Mouse (Mus musculus) WW6 (cell line): ENCODE measurements around the gene Jakmip3.
A peak's percentile ranks its signal among the peaks of the same experiment; 100 is the strongest.

Source experiments
- DNase-seq: peaks from one replicate; pipeline ENCODE4 v3.0.0-alpha.2; 2013; ENCODE audit warnings: low read depth, low spot score

Jakmip3 gene

DNA sequence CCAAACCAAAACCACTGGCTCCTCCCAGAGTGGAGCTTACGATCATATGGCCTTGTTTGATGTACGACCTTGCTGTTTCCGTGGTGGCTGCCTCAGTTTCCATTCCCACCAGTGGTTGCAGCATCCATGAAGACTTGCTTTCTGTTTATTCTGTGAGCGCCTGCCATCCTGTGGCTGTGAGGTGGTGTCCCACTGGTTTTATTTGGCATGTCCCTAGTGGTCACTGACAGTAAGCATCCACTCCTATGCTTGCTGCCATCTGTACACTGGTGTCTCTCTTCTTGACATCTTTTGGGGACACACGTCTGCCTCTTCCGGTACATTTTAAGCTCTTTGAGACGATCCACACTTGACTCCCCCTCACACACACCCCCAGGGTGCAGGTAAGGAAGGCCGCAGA, 7.2 kb downstream of the Jakmip3 start:
- no peak for DNase-seq

DNA sequence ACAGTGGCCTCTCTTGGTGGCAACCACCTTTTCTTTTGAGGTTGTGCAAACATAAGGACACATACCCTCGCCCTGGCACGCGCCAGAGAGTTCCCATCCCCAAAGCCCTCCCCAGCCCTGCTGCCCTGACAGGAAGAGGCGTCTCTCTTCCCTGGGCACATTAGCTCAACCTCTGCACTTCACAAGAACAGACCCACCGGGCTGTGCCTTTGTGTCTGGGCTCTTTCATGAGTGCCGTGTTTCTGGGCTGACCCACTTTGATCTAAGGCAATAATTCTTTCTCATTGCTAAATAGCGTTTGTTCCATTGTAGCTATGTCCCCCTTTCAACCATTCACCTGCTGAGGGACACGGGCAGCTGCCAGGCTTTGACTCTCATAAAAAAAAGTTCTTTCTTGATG, 7.8 kb downstream of the Jakmip3 start:
- no peak for DNase-seq

GRCm38 (mm10) chr7:138955787-138956186, 15.3 kb downstream of the Jakmip3 start:
- DNase-seq, result no peak

GRCm38 (mm10) chr7:138957106-138957505, 16.6 kb downstream of the Jakmip3 start:
- DNase-seq, result no peak

- DNase-seq, result no peak
Observed at GRCm38 (mm10) chr7:138959747-138960146, 19.2 kb downstream of the Jakmip3 start.

- no peak for DNase-seq
Observed at GRCm38 (mm10) chr7:138963756-138964155, 23.2 kb downstream of the Jakmip3 start.

DNA sequence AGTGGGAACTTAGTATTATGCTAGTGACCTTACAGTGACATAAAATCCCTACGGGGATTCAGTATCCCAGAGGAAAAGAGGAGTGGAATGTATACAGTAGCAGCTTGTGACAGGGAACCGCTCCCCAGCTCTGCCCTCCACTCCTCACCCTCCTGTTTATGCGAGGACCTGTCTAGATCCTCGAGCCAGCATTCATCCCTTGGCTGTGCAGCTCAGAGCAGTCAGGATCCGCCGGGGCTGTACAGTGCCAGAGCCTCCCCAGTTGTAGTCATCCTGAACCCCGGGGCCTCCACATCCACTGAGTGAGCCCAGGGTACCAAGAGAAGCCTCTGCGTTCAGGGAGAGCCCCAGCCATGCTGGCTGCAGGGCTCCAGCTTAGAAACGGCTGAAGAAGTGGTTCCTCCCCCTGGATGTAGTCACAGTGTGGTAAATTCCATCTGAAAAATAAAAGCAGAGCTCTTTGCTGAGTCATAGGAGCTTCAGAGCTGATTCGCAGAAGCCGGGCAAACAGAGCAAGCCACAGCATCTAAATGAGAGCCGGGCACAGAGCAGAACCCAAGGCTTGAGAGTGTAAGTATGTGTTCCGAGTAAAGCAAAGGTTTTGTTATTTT, 27.6 kb downstream of the Jakmip3 start:
- DNase-seq, result no peak

- DNase-seq, result no peak
Observed at GRCm38 (mm10) chr7:138977510-138977909, 37.0 kb downstream of the Jakmip3 start.

GRCm38 (mm10) chr7:138984576-138984975, 44.0 kb downstream of the Jakmip3 start:
- DNase-seq, result no peak

- DNase-seq, result no peak
Observed at GRCm38 (mm10) chr7:138989156-138989555, 48.6 kb downstream of the Jakmip3 start.

DNA sequence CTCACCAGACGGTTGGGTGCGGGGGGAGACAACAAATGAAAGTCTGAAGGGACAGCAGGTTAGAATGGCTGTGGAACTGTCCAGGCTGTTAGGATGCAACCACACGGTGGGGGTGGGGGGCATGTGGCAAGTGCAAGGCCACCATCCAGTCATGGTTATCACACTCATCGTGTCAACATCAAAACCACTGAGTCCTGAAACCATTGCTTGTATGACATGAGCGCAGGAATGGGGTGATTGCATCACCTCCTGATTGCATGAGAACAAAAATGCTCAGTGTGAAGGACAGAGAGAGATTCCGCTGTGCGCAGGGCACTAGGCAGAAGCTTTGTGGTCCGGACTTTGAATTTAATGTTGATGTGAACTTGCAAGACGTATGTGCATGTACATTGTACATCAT, 62.2 kb downstream of the Jakmip3 start:
- DNase-seq, result no peak

DNA sequence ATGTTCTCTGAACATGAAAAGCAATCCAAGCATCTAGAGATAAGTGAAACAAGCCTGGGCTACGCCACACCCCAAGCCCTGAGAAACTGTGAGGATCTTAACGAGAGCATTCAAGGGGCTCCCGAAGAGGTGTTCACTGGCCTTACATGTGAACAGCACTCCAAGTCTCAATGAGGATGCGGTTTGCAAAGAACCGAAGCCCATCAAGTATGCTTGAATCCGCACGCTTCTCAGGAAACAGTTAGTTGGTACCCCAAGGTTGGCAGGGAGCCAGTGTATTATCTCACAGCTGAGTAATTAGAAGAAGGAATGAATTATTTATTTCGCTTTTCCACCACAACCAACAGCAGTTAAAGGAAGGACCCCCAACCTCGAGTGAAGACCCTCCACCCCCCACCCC, 62.7 kb downstream of the Jakmip3 start:
- no peak for DNase-seq

- DNase-seq, result no peak
Observed at GRCm38 (mm10) chr7:139009786-139010502, 69.4 kb downstream of the Jakmip3 start.

- DNase-seq, result peak; percentile 20
Observed at GRCm38 (mm10) chr7:139011027-139011426, 70.5 kb downstream of the Jakmip3 start.

DNA sequence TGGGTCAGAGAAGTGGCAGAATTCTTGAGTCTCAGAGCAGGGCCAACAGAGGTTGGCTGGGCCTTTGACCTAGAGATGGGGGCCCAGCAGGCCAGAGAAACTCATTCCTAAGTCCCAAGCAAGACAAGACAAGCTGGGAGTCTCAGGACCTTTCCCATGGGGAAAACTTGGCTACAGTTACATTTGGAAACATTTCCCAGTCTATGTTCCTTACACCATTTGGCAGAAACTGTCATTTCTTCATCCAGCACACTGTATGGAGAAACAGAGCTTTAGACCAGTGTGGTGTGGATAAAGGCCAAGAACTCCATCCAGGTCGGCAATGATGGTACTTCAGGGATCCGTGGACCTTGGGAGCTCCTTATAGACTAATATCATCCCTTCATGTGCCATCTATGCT, 71.1 kb downstream of the Jakmip3 start:
- DNase-seq, result no peak

GRCm38 (mm10) chr7:139012767-139013369, 72.3 kb downstream of the Jakmip3 start:
- no peak for DNase-seq

DNA sequence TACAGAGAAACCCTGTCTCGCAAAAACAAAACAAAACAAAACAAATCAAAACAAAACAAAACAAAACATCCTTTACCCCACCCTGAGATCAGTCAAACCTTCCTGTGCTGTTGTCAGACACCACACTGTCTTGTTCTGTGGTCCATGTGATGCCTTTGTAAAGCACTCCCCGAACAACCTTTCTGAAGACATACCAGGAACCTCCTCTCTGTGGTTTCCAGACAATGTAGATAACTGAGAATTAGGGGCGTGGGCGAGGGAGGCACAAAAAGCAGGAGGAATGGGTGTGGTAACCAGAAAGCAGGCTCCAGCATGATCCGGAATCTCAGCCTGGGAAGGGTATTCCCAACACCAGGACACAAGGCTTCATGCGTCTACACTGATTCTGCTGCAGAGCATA, 74.6 kb downstream of the Jakmip3 start:
- DNase-seq, result peak; percentile 14

GRCm38 (mm10) chr7:139016288-139016687, 75.8 kb downstream of the Jakmip3 start:
- no peak for DNase-seq

GRCm38 (mm10) chr7:139017249-139017903, 76.8 kb downstream of the Jakmip3 start:
- DNase-seq, result no peak

GRCm38 (mm10) chr7:139020884-139021283, 80.4 kb downstream of the Jakmip3 start:
- no peak for DNase-seq

DNA sequence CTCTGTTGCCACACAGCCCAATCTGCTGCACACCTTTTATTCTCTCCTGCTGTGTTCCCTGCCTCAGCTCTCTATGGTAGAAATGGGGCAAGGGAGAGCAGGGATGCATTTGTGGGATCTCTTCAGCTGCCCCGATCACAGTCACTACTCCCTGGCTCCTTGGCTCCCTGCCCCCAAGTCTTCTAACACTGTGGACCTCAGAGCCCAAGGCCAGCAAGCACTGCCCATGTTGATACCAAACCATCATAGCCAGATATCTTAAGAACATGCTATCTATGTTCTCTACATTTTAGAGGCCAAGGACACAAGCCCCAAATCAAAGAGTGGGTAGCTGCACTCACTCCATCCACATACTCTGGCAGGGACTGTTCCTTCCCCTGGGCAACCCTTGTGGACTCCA, 80.8 kb downstream of the Jakmip3 start:
- no peak for DNase-seq

GRCm38 (mm10) chr7:139027136-139027535, 86.6 kb downstream of the Jakmip3 start:
- DNase-seq, result no peak

GRCm38 (mm10) chr7:139031215-139031614, 90.7 kb downstream of the Jakmip3 start:
- DNase-seq, result no peak
